Mouse (Mus musculus) MEL (cell line): ENCODE results near the gene Cbr4.

Experiments
- CTCF ChIP-seq, 3 experiments: IDR thresholded peaks in 2 of 3; conservative IDR thresholded peaks in 1 of 3; 2 replicates each; pipeline ENCODE4 v1.5.1; 2011 to 2012; ENCODE audit warnings: low read length in 3 of 3, low read depth in 2 of 3, mild to moderate bottlenecking in 2 of 3, improper control_type of control experiment in 1 of 3, inconsistent platforms in 1 of 3, mixed read lengths in 1 of 3, moderate library complexity in 1 of 3; ENCODE audit not compliant: control insufficient read depth in 1 of 3, insufficient read depth in 1 of 3, poor library complexity in 1 of 3, severe bottlenecking in 1 of 3
- GABPA ChIP-seq: IDR thresholded peaks from 2 replicates; pipeline ENCODE4 v1.6.1; 2012; ENCODE audit warnings: low read depth, mild to moderate bottlenecking, inconsistent platforms, low read length, improper control_type of control experiment, moderate library complexity
- GATA1 ChIP-seq: IDR thresholded peaks from 2 replicates; pipeline ENCODE4 v1.6.1; 2011; ENCODE audit warnings: low read depth, low read length, improper control_type of control experiment
- MAX ChIP-seq: IDR thresholded peaks from 2 replicates; pipeline ENCODE4 v1.6.1; 2011; ENCODE audit warnings: low read length, improper control_type of control experiment
- MYC ChIP-seq: IDR thresholded peaks from 2 replicates; pipeline ENCODE4 v1.6.1; 2011; ENCODE audit warnings: low read depth, mild to moderate bottlenecking, low read length, improper control_type of control experiment, moderate library complexity
- POLR2A ChIP-seq, 2 experiments: IDR thresholded peaks; 2 replicates each; pipeline ENCODE4 v1.6.1; 2011 to 2012; ENCODE audit warnings: low read length in 2 of 2, mild to moderate bottlenecking in 2 of 2, control low read depth in 1 of 2, improper control_type of control experiment in 1 of 2, low read depth in 1 of 2, moderate library complexity in 1 of 2; ENCODE audit not compliant: control insufficient read depth in 1 of 2, insufficient read depth in 1 of 2, poor library complexity in 1 of 2
- POLR2AphosphoS2 ChIP-seq: IDR thresholded peaks from 2 replicates; pipeline ENCODE4 v1.6.1; 2011; ENCODE audit warnings: low read length, improper control_type of control experiment
- TAL1 ChIP-seq: IDR thresholded peaks from 2 replicates; pipeline ENCODE4 v1.6.1; 2012; ENCODE audit warnings: mild to moderate bottlenecking, inconsistent platforms, low read length, moderate library complexity, mixed read lengths

GRCm38 (mm10) chr8:61470213-61470612 lies 17.3 kb upstream of the Cbr4 start:
- TF ChIP-seq POLR2A (IDR thresholded peaks at IDR 0.05; ENCODE audit: control insufficient read depth in 1 of 2, insufficient read depth in 1 of 2, low read depth in 1 of 2, low read length in 2 of 2, poor library complexity in 1 of 2) (no peak), MAX (no peak), MYC (no peak), CTCF (IDR thresholded peaks at IDR 0.05 in 2 of 3, conservative IDR thresholded peaks at IDR 0.05 in 1 of 3; ENCODE audit: control insufficient read depth in 1 of 3, insufficient read depth in 1 of 3, low read depth in 2 of 3, low read length in 3 of 3, poor library complexity in 1 of 3, severe bottlenecking in 1 of 3) (no peak), TAL1 (no peak), POLR2AphosphoS2 (no peak), GABPA (no peak), GATA1 (no peak)
